Mouse (Mus musculus) C2C12 (cell line): ENCODE results near the gene Cdc14a.
A peak's percentile ranks its signal among the peaks of the same experiment; 100 is the strongest.

Source experiments
- CEBPB ChIP-seq: IDR thresholded peaks from one replicate; pipeline ENCODE4 v1.6.1; 2011; ENCODE audit warnings: low read depth, mild to moderate bottlenecking, control low read depth, moderate library complexity
- CTCF ChIP-seq: IDR thresholded peaks from one replicate; pipeline ENCODE4 v1.5.1; 2011; ENCODE audit not compliant: control insufficient read depth, insufficient read depth, insufficient read length
- MAX ChIP-seq: IDR thresholded peaks from one replicate; pipeline ENCODE4 v1.6.1; 2011; ENCODE audit warnings: mild to moderate bottlenecking, control low read depth
- USF1 ChIP-seq: IDR thresholded peaks from one replicate; pipeline ENCODE4 v1.6.1; 2011; ENCODE audit warnings: low read depth, mild to moderate bottlenecking, control low read depth, moderate library complexity

- TF ChIP-seq CTCF: peak; percentile 93
- TF ChIP-seq CEBPB: no peak
- no peak for TF ChIP-seq USF1
- TF ChIP-seq MAX: no peak
Observed at GRCm38 (mm10) chr3:116327001-116327615, 96.7 kb downstream of the Cdc14a start.
